Mouse (Mus musculus): ENCODE data around the gene Hoxd11. TPM values are rescaled to one million over a fixed set of nuclear protein-coding genes. Genes with fewer than 3 reads are reported as not detected.

The Hoxd11 gene
- polyA plus RNA-seq, 1 experiment from 2014 or later = not detected

- under 1% methylated on average over 43 of the region's 43 CpGs for WGBS
- Histone ChIP-seq H3K4me1 (no peaks in the 10 kb centered on the region), H3K9me3 (no peaks in the 10 kb centered on the region), H3K27ac (replicated peaks) (no peak overlapping the region), H3K4me3 (no peak overlapping the region), H3K9ac (replicated peaks) (no peak overlapping the region), H3K4me2 (replicated peaks) (no peak overlapping the region), H3K36me3 (no peaks in the 10 kb centered on the region), H3K27me3 (peaks cover 98% of the 10 kb centered on the region)
- no peak for ATAC-seq (replicated peaks)
These were observed 47.7 kb downstream of the Hoxd11 start for GRCm38 (mm10) chr2:74726973-74727639.

- no peaks in the 10 kb centered on the region for H3K9me3 ChIP-seq
- no peak for ATAC-seq (replicated peaks)
- no peaks in the 10 kb centered on the region for H3K36me3 ChIP-seq
- H3K4me3 ChIP-seq = no peak overlapping the region
- peaks cover 2% of the 10 kb centered on the region; the same call in 1 of the 2 replicates for H3K4me1 ChIP-seq
- H3K9ac ChIP-seq (replicated peaks) = no peak overlapping the region
- peaks cover 97% of the 10 kb centered on the region for H3K27me3 ChIP-seq
- WGBS = 2% methylated on average over 25 of the region's 25 CpGs
- no peak overlapping the region for H3K4me2 ChIP-seq (replicated peaks)
- H3K27ac ChIP-seq (replicated peaks) = no peak overlapping the region
These were observed 48.4 kb downstream of the Hoxd11 start for GRCm38 (mm10) chr2:74727640-74728302.

- Histone ChIP-seq H3K9me3 (no peaks in the 10 kb centered on the region), H3K27me3 (peaks cover 97% of the 10 kb centered on the region), H3K4me3 (no peak overlapping the region), H3K27ac (replicated peaks) (no peak overlapping the region), H3K36me3 (no peaks in the 10 kb centered on the region), H3K4me2 (replicated peaks) (no peak overlapping the region), H3K9ac (replicated peaks) (no peak overlapping the region), H3K4me1 (peaks cover 4% of the 10 kb centered on the region; the same call in 1 of the 2 replicates)
- 2% methylated on average over 13 of the region's 13 CpGs for WGBS
- ATAC-seq (replicated peaks) = no peak
These were observed 48.9 kb downstream of the Hoxd11 start for GRCm38 (mm10) chr2:74728303-74728680.

- ATAC-seq (replicated peaks) = no peak
- Histone ChIP-seq H3K9ac (replicated peaks) (no peak overlapping the region), H3K4me3 (no peak overlapping the region), H3K4me1 (peaks cover 4% of the 10 kb centered on the region; the same call in 1 of the 2 replicates), H3K4me2 (replicated peaks) (no peak overlapping the region), H3K27ac (replicated peaks) (no peak overlapping the region), H3K9me3 (no peaks in the 10 kb centered on the region), H3K36me3 (no peaks in the 10 kb centered on the region), H3K27me3 (peaks cover 97% of the 10 kb centered on the region)
- 2% methylated on average over 8 of the region's 8 CpGs for WGBS
These were observed 51.0 kb downstream of the Hoxd11 start for GRCm38 (mm10) chr2:74730331-74730730.

- Histone ChIP-seq H3K9me3 (no peaks in the 10 kb centered on the region), H3K4me2 (replicated peaks) (no peak overlapping the region), H3K4me3 (no peak overlapping the region), H3K9ac (replicated peaks) (no peak overlapping the region), H3K27ac (replicated peaks) (no peak overlapping the region), H3K36me3 (no peaks in the 10 kb centered on the region), H3K4me1 (peaks cover 5% of the 10 kb centered on the region), H3K27me3 (peaks cover 97% of the 10 kb centered on the region)
- ATAC-seq (replicated peaks) = no peak
These were observed 51.7 kb downstream of the Hoxd11 start for GRCm38 (mm10) chr2:74731055-74731454.

- no peak overlapping the region for H3K27ac ChIP-seq (replicated peaks)
- H3K4me1 ChIP-seq = peaks cover 7% of the 10 kb centered on the region
- H3K4me3 ChIP-seq = no peak overlapping the region
- H3K4me2 ChIP-seq (replicated peaks) = no peak overlapping the region
- H3K9ac ChIP-seq (replicated peaks) = no peak overlapping the region
- no peaks in the 10 kb centered on the region for H3K36me3 ChIP-seq
- no peak for ATAC-seq (replicated peaks)
- H3K9me3 ChIP-seq = no peaks in the 10 kb centered on the region
- 3% methylated on average over 9 of the region's 9 CpGs for WGBS
- peaks cover 97% of the 10 kb centered on the region for H3K27me3 ChIP-seq
These were observed 52.6 kb downstream of the Hoxd11 start for GRCm38 (mm10) chr2:74731799-74732512.

- no peak overlapping the region for H3K9ac ChIP-seq (replicated peaks)
- no peak overlapping the region for H3K4me3 ChIP-seq
- no peak for ATAC-seq (replicated peaks)
- no peaks in the 10 kb centered on the region for H3K36me3 ChIP-seq
- no peaks in the 10 kb centered on the region for H3K9me3 ChIP-seq
- peaks cover 7% of the 10 kb centered on the region for H3K4me1 ChIP-seq
- H3K4me2 ChIP-seq (replicated peaks) = no peak overlapping the region
- H3K27me3 ChIP-seq = peaks cover 97% of the 10 kb centered on the region
- no peak overlapping the region for H3K27ac ChIP-seq (replicated peaks)
- 1% methylated on average over 52 of the region's 52 CpGs for WGBS
These were observed 53.4 kb downstream of the Hoxd11 start for GRCm38 (mm10) chr2:74732513-74733316.

- H3K27me3 ChIP-seq = peaks cover 97% of the 10 kb centered on the region
- no peak overlapping the region for H3K27ac ChIP-seq (replicated peaks)
- H3K36me3 ChIP-seq = no peaks in the 10 kb centered on the region
- peaks cover 7% of the 10 kb centered on the region for H3K4me1 ChIP-seq
- no peak overlapping the region for H3K9ac ChIP-seq (replicated peaks)
- no peak overlapping the region for H3K4me3 ChIP-seq
- ATAC-seq (replicated peaks) = no peak
- no peaks in the 10 kb centered on the region for H3K9me3 ChIP-seq
- 1% methylated on average over 16 of the region's 16 CpGs for WGBS
- H3K4me2 ChIP-seq (replicated peaks) = no peak overlapping the region
These were observed 53.9 kb downstream of the Hoxd11 start for GRCm38 (mm10) chr2:74733317-74733661.

- no peak overlapping the region for H3K4me2 ChIP-seq (replicated peaks)
- H3K4me3 ChIP-seq = no peak overlapping the region
- WGBS = 0% methylated on average over 6 of the region's 6 CpGs
- H3K27ac ChIP-seq (replicated peaks) = no peak overlapping the region
- peaks cover 7% of the 10 kb centered on the region for H3K4me1 ChIP-seq
- H3K27me3 ChIP-seq = peaks cover 97% of the 10 kb centered on the region
- no peaks in the 10 kb centered on the region for H3K9me3 ChIP-seq
- no peak for ATAC-seq (replicated peaks)
- no peaks in the 10 kb centered on the region for H3K36me3 ChIP-seq
- no peak overlapping the region for H3K9ac ChIP-seq (replicated peaks)
These were observed 54.4 kb downstream of the Hoxd11 start for GRCm38 (mm10) chr2:74733765-74734164.

GRCm38 (mm10) chr2:74734451-74734850 lies 55.1 kb downstream of the Hoxd11 start:
- no peak overlapping the region for H3K9ac ChIP-seq (replicated peaks)
- peaks cover 97% of the 10 kb centered on the region for H3K27me3 ChIP-seq
- H3K9me3 ChIP-seq = no peaks in the 10 kb centered on the region
- H3K27ac ChIP-seq (replicated peaks) = no peak overlapping the region
- no peak overlapping the region for H3K4me2 ChIP-seq (replicated peaks)
- no peak overlapping the region for H3K4me3 ChIP-seq
- WGBS = 1% methylated on average over 13 of the region's 13 CpGs
- no peak for ATAC-seq (replicated peaks)
- H3K36me3 ChIP-seq = no peaks in the 10 kb centered on the region
- peaks cover 7% of the 10 kb centered on the region for H3K4me1 ChIP-seq

- WGBS = under 1% methylated on average over 27 of the region's 27 CpGs
- H3K4me2 ChIP-seq (replicated peaks) = no peak overlapping the region
These were observed 55.8 kb downstream of the Hoxd11 start for GRCm38 (mm10) chr2:74734996-74735811.

More at GRCm38 (mm10) chr2:74734996-74735811, 55.8 kb downstream of the Hoxd11 start:
- H3K4me3 ChIP-seq = no peak overlapping the region
- no peaks in the 10 kb centered on the region for H3K36me3 ChIP-seq
- H3K27ac ChIP-seq (replicated peaks) = no peak overlapping the region
- no peak for ATAC-seq (replicated peaks)
- H3K9ac ChIP-seq (replicated peaks) = no peak overlapping the region
- H3K27me3 ChIP-seq = peaks cover 99% of the 10 kb centered on the region
- peaks cover 7% of the 10 kb centered on the region for H3K4me1 ChIP-seq
- H3K9me3 ChIP-seq = no peaks in the 10 kb centered on the region

Data from forebrain, embryonic 15.5 days (tissue).